Mouse (Mus musculus) testis, postnatal 14 days (tissue): ENCODE data around the gene Dnajc25.

Experiments used
- DNase-seq: peaks from one replicate; pipeline ENCODE4 v3.0.0; 2021; ENCODE audit warnings: low spot score

Gene Dnajc25

DNA sequence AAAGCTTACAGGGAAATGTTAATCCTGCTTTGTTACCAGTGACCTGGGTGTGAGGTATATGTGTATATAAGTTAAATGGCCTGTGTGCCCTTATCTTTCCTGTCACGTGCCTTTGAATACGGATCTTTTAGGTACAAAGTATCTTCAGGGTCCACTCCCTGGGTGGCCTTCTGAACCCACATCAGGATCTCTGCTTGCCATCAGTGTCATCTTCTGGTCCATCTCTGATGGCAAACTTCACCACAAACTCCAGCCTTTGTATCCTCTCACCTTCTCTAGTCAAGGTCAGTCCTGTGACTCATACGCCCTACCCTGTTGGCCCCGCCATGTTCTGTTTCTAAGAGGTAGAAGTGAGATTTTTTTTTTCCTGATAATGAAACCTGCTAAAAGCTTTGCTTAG, at the start of gene Dnajc25:
TSS of gene Dnajc25 (plus strand) at position 301 of the 400 bp plus-strand sequence.
- no peak for DNase-seq

DNA sequence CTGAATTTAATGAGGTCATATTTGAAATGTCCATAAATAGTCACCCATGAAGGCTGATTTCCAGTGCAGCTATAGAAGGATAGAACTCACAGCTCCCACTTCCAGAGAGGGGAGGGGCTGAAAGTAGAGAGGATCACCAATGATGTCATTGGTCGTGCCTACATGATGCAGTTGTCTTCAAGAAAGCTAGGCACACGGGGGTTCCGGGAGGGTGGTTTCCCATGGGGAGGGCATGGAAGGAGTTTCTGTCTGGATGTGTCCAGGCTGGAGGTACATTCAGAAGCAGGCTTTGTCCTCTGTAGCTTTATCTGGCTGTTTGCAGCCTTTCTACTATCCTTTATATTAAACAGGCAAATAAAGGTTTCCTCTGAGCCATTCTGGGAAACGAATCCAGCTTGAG, 46.5 kb upstream of the Dnajc25 start:
- DNase-seq: no peak

DNA sequence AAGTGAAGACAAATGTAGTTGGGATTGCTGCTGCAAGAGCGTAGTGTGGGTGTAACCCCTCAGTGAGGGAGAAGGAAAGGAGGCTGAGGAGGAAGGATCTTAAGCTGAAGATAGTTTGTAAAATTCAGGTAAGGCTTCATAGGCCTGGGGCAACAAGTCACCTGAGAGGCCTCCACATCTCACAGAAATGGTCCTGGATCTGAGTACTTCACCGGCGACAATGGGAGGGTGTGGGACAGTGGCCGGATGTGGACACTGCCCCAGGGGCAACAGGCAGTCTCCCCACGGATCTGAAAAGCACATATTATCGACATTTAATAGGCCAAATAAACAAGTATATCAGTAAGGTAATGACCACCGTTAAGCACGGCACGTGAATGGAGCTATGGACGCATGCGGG, 42.2 kb upstream of the Dnajc25 start:
- DNase-seq: no peak

DNA sequence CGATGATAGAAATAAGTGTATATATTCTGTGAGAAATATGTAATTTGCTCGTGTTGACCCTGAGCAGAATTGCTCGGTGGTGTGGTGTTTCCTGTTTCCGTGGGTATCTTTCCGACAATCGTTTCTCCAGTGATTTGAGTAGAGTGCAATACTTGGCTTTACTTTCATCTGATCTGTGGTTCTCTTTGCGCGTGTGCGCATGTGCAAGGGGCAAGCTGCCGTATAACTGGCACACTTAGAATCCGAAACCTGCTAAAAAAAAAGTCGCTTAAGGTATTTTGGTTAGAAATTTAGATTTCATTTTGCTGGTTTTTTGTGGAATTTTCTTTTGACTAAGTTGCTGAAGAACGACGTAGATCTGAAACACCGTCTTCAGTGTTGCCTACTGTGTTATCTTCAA, 33.1 kb upstream of the Dnajc25 start:
- no peak for DNase-seq

DNA sequence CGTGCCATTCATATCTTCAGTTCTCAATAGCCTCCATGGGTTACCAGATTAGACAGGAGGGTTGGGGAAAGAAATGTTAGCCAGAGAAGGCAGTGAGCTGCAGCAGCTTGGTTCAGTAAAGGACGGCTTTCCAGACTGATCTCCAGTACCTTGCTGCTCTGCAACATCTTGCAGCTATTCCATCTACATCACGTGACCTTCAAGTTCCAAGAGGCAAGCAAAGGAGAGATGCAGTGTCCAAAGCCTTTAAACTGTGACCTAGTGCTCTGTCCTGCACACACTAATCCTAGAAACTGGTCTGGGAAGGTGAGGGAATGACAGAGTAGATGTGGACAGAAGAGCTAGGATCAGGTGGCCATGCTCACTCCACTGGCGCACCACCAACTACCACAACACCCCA, 31.6 kb upstream of the Dnajc25 start:
- no peak for DNase-seq

DNA sequence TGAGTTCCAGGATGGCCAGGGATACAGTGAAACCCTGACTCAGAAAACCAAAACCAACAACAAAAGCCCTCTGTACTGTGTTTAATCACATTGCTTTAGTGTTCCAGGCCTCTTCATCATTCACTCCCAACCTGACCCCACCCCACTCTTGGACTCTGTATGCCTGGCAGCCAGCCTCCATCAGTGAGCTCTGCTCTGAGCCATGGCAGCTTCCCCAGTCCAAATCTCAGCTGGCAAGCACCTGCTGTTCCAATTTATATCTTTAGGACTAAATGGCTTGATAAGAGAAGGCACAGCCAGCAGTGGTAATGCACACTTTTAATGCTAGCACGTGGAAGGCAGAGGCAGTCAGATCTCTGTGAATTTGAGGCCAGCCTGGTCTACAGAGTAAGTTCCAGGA, 29.7 kb upstream of the Dnajc25 start:
- peak; percentile 63 for DNase-seq

DNA sequence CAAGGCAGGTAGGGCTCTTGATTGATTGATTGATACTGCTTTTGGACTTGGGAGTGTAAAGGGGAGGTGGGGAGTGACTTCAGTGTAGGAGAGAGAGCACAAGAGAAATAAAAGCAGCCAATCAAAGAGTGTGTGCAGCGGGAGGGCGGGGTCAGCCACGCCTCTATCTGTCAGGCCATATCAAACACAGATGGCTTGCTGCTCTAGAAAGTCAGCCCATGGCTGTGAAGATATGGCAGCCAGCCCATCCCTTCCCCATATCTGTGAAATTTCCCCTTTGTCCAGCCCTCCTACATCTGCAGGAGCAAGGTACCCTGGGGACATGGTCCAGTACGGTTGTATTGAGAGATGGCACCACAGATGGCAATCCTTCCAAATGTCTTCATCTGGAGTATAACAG, 24.2 kb upstream of the Dnajc25 start:
- DNase-seq: no peak

DNA sequence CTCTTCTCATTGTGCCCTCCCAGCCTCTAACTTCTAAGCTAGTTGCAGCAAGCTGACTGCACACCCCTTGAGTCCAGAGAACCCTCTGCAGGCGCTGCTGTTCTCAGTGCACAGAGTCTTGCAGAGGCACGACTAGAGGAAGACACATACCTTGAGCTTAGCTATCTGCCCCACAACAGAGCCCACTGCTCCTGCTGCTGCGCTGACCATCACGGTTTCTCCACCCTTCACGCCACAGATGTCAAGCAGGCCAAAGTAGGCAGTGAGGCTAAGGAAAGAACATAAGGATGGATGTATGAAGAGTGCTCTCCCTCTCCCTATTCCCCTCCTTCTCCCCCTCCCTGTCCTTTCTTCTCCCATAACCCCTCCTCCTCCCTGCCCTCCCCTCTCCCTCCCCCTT, 19.2 kb upstream of the Dnajc25 start:
- DNase-seq: no peak

DNA sequence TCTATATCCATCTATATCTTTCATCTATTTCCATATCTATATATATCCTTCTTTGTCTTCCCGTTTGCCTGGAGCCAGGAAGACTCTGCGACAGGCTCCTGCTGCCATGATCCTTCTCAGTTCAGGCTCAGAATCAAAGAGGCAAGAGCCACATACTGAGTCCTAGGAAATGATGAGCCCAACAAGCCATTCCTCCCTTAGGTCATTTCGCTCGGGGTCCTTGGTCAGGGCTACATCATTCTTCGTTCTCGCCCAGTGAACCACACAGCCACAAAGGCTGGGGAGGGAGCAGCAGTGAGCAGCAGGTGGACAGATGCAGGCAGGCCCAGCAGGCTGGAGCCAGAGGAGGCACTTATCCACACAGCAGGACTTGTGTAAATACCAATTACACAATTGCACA, 13.4 kb upstream of the Dnajc25 start:
- no peak for DNase-seq

DNA sequence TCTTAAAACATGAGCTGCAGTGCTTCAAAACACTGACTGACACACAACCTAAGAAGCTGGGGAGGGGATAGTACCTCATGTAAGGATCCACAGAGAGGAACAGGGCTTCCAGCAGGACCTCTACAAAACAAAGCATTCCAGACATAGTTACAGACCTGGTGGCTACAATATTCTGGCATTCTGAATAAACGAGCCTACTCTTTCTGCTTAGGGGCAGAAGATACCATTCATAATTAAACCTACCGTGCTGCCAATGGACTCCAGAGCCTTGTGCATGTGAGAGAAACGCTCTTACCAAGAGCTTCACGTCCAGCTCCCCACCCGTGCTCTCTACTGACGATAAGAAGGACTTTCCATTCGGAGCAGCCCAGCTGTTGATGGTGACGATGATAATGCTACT, 12.1 kb upstream of the Dnajc25 start:
- DNase-seq: no peak

DNA sequence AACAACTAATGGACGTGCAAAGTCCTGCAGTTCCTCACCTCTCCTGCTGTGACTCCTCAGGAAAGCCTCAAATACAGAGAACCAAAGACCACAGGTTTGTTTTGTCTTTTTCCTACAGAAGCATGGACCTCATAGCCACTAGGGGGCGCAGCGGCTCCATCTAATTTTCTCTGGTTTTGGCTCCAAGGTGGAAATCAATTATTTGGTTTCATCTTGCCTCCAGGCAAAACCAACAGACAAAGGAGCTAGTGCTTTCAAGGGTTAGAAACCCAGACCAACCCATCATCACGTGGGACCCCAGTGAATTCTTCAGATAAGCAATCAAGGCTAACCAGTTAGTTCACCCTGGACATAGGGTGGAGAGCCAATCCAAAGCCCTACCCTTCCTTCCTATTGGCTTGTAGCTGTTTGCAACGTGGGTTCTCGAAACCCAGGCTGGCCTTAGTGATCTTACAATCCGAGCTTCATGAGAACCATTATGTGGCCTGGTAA, 9.7 kb upstream of the Dnajc25 start:
- peak; percentile 59 for DNase-seq

DNA sequence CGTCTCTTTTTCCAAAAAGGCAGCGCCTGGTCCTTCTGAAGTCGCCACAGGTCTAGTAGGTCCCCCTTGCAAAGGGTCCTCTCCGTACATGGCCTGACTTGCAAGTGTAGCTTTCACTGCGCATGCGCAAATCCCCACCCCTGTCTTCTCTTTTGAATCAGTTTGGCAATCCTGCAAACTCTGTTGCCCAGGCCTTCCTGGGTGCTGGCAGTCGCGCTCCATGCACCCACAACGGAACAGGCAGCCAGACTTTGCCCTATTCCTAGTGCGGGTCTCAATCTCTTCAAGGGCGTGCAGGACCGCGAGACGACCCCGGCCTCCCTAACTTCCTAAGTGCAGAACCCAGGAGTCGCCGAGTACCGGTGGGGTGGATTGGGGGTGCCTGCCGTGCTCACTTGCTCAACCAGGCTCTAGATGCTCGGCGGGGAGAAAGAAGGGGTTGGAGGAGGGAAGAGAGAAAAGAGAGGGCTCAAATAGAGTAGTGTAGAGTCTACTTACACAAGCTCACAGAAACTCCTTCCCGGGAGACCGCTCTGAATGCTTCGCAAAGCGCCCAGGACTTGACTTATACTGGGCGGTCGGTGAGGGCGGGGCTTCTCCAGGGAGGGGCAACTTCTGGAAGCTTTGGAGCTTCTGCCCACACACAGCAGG, 8.2 kb upstream of the Dnajc25 start, which contains the start of gene Ptgr1:
TSS of gene Ptgr1 (minus strand) at position 580 of the 651 bp plus-strand sequence.
- peak; percentile 85 for DNase-seq

DNA sequence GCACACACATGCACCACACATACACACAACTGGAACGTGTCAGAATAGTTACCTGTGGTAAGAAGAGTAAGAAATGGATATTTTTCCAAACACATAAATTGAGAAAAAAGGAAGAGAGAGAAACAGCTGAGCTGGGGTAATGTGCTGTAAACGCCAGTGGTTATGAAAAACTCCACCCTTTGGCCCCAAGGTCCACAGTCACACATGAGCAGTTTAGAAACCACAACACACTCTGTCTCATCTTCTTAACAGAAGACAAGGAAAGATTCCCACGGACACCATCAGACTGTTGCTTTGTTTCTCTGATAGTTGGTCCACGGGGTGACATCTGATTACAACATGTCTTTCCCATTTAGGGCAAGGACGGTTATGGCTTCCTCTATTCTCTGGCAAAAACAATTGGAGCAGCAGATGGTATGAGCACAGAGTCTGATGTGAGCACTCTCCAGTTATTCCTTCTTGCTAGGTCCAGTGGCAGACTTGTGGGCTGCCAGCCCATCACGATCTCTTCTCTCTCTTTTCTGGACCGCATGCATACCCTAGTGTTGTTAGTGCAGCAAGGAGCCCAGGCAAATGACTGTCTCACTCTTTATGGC, 5.5 kb upstream of the Dnajc25 start:
- DNase-seq: no peak

DNA sequence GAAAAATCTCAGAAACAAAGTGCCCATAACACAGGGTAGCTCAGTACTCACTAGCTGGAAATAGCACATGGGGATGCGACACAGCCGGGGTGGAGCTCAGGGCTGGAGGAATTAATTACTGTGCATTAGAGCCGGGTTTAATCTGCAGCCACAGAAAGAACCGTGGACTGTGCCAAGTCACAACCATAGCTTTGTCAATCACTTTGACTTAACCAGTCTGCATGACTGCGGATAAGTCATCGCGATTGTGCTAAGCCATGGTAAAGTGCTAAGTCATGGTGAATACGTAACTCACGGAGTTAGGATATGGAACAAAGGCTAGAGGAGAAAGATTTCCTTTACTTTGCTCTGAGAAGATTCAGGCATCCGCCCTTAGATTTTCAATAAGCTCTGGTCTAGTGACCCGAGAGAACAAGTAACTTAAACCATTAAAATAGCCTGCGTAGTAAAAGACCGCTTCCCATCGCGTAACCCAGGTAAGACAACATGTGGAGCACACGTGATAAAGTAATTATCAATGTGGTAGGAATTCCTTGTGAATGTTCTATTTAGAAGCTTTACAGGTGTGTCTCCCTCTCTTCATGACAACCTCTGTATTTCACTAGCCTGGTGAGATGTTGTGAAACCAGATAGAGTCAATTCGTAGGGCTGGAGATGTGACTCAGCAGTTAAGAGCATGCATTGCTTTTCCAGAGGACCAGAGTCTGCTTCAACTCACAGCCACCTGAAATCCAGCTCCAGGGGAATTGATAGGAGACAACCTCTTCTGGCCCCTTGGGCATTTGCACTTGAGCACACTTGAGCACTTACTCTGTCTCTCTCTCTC, 4.0 kb upstream of the Dnajc25 start:
- no peak for DNase-seq

DNA sequence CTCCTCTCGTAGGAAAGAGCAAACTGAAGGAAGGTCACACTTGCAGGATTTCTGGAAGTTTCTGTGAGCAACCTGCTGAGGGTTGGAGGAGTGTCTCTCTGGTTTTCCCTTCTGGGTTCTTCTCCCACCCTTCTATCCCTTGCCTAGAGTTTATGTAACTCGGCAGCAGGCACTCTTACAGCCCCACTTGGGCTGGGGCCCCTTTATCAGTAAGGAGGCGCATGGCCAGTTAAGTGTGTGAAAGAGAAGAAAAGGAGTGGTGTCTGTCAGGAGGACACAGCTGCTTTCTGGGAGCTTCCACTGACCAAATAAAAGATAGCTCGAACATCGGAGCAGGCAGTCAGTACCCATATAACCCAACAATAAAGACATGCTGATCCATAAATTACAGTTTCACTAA, 2.7 kb upstream of the Dnajc25 start:
- no peak for DNase-seq

DNA sequence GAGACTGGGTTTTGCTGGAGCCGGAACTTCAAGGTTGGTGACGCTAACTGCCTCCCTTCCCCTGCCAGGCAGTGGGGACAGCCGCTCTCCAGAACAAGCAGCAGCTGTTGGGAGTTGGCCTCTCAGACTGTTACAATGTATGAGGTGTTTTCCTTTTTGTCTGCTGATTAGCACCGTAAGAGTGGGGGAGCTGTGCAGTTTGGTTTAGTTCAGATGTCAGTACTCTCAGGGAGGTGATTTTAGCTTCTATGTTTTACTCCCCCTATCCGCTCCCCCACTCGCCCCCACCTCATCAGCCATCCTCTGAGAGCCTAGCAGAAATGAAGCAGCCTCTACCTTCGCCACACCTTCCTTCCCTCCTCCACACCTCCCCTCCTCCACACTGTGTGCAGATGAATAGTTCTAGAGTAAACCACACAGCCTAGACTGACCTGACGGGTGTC, 410 bp downstream of the Dnajc25 start:
- peak; percentile 83 for DNase-seq

DNA sequence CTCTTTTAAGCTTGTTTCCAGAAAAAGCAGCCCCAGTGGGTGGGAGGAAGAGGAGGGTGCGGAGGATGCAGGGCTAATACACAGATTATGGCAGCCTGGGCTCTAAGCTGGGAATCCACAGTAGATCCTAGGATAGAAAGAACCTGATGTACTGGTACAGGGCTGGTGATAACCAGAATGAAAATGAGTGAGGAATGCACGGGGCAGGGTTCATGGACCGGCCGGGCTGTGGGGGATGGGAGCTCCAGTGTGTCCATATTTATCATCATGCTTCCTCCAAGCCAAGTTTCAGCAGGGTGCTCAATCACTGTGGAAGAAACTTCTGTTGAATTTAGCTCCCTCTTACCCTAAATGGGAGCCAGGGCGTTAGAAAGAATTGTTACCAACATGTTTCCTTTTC, 2.2 kb downstream of the Dnajc25 start:
- peak; percentile 77 for DNase-seq

DNA sequence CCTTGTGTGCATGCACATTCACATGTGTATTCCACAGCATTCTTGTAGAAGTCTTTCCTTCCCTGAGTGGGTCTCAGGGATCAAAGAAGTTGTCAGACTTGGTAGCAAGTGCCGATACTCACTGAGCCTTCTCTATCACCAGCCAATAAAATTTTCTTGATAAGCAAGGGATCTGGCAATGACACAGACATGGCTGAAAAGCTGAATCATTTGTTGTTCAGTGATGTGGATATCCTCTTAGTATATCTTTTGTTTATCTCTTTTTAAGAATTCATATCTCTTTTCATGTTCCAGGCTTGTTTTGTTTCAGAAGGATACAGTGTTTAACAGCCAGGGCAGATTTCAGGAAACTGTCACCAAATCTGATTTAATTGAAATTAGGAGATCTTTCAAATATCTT, 3.8 kb downstream of the Dnajc25 start:
- no peak for DNase-seq

DNA sequence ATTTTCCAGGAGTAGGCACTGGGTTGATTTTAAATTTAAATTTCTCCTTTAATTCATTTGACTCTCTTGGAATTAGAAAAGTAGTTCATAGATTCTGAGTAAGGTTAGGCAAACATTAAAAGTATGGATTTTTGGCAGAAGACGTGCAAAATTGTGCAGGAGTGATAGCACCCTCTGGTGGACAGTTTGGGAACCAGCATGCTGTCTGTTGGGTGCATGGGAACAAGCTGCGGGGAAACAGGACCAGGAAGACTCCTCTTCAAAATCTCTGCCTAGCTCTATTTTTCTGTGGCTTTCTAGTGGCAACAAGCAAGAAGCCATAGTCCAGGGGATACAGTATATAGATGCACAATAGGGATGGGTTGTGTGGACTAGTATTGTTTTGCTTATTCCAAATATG, 4.8 kb downstream of the Dnajc25 start:
- peak; percentile 69 for DNase-seq

DNA sequence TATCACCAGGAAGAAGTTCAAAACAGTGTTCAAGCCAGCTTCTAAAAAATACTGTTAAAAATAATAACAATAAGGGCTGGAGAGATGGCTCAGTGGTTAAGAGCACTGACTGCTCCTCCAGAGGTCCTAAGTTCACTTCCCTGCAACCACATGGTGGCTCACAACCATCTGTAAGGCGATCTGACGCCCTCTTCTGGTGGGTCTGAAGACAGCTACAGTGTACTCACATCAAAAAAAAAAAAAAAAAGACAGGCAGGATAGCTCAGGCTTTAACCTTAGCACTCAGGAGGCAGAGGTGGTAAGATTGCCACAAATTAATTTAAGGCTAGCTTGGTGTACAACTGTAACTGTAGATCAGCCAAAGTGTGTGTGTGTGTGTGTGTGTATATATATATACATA, 5.8 kb downstream of the Dnajc25 start:
- no peak for DNase-seq

DNA sequence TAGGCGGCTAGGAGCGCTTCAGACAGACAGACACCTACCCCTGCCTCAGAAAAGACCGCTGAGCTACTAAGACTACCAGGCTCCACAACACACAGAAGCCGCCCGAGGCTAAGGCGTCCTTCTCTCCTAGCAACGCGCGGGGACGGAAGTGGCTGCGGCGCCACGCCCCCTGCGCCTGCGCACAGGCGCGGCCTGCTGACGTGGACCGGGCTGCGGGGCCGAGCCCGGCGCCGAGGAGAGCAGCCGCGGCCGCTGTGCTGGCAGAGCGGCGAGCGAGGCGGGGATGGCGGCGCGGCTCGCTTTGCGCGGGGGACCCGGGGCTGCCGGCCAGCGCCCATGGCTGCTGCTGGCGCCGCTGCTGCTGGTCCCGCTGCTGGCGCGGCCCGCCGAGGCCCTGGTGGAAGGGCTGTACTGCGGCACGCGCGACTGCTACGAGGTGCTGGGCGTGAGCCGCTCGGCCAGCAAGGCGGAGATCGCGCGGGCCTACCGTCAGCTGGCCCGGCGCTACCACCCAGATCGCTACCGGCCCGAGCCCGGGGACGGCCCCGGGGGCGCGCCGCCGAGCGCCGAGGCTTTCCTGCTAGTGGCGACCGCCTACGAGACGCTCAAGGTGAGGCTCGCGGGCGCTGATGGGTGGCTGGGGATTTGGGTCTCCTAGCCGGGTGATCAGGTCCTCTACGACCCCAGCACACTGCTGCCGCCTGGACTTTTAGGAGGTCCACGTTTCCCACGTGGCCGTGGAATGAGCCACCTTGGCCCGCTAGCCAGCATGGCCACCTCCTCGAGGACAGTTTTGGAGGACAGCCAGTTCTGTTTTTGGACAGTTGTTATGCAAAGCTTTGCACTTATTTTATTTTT, 8.3 kb downstream of the Dnajc25 start, which contains the start of gene Gm20503:
TSS of gene Gm20503 (plus strand) at position 263 of the 858 bp plus-strand sequence.
- DNase-seq: peak; percentile 92

DNA sequence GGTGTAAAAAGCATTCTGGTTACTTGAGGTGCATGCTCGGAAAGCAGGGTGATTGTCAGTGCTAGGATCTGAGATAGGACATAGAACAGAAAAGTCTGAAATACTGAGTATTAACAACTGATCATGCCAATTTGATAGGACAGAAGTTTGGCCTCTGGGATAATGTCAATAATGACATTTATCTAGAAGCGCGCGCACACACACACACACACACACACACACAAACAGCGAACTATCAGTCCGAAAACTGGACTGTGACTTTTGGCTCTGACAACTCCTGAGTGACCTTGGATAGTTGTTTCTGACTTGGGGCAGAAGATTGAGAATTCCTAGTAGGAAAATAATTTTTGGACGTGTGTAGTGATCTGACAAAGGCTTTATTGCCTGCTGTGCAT, 8.9 kb downstream of the Dnajc25 start:
- no peak for DNase-seq
